Mouse (Mus musculus) intestine, embryonic 14.5 days (tissue): ENCODE results near the gene Ankrd9. TPM values are rescaled to one million over a fixed set of nuclear protein-coding genes. Genes with fewer than 3 reads are reported as not detected.

ENCODE experiments used
- polyA plus RNA-seq: library from polyadenylated mRNA; unstranded; fragments of >200 nt; fragmentation: Nextera tagmentation; extraction: Ambion mirVana; gene quantifications from 2 replicates; pipeline ENCODE4 v1.2.1, GENCODE M21; 2014

The Ankrd9 gene
- polyA plus RNA-seq, 1 experiment from 2014 or later: 17.8 TPM

Other genes with a start within 250 kb of the Ankrd9 start
- gene Wdr20, start 241.1 kb downstream of the Ankrd9 start, polyA plus RNA-seq: 23.7 and 24.1 TPM in 2 replicates
- 3.5 and 5.6 TPM in 2 replicates for gene Mok, start 138.1 kb downstream of the Ankrd9 start, polyA plus RNA-seq
- 4.7 and 5.4 TPM in 2 replicates for gene Zfp839, start 128.8 kb downstream of the Ankrd9 start, polyA plus RNA-seq
- 85.0 and 99.5 TPM in 2 replicates for gene Cinp, start 89.9 kb downstream of the Ankrd9 start, polyA plus RNA-seq
- 3.9 and 4.1 TPM in 2 replicates for gene Tecpr2, start 89.8 kb downstream of the Ankrd9 start, polyA plus RNA-seq
- gene Rcor1, start 60.3 kb upstream of the Ankrd9 start, polyA plus RNA-seq: 15.9 and 16.7 TPM in 2 replicates
- 9.1 and 9.9 TPM in 2 replicates for gene Traf3, start 187.3 kb upstream of the Ankrd9 start, polyA plus RNA-seq
- not detected in 2 replicates for gene 4930595D18Rik, start 205.5 kb upstream of the Ankrd9 start, polyA plus RNA-seq